In genomic region chr3:31209001-31209400, GRCm38 (mm10) we compare ENCODE assay signal across 9 mouse cellular contexts. TPM values are rescaled to one million over a fixed set of nuclear protein-coding genes. Genes with fewer than 3 reads are reported as not detected.
DNase-seq lines count a peak whose midpoint lies in the region; ATAC-seq and TF ChIP-seq lines count a peak whose summit lies in the region.
"Had no signal": no experiment of that assay in that cellular context is flagged by ENCODE, and none has a peak within 500 bp of the region (broad histone marks: within the 10 kb centered on the region; RNA-seq: fewer than 3 reads in every experiment).

No protein-coding gene starts in this region.

- peak overlapping the region; percentile 51 for H3K9ac ChIP-seq in embryonic facial prominence, embryonic 13.5 days
- peak overlapping the region; percentile 41; the same call in 1 of the 2 replicates for H3K9ac ChIP-seq in hindbrain, embryonic 14.5 days

- no peaks in the 10 kb centered on the region for H3K36me3 ChIP-seq in embryonic facial prominence, embryonic 13.5 days
- H3K36me3 ChIP-seq in hindbrain, embryonic 14.5 days (replicated peaks; ENCODE audit: control insufficient read depth, insufficient read depth): no peaks in the 10 kb centered on the region

- H3K4me2 ChIP-seq in embryonic facial prominence, embryonic 13.5 days: peak overlapping the region; percentile 55
- H3K4me2 ChIP-seq in hindbrain, embryonic 14.5 days (replicated peaks): peak overlapping the region; percentile 40

- ATAC-seq in embryonic facial prominence, embryonic 13.5 days (ENCODE audit: insufficient number of reproducible peaks, insufficient read depth, low FRiP score, low TSS enrichment, low read depth): no peak
- ATAC-seq in hindbrain, embryonic 14.5 days (ENCODE audit: low FRiP score): 0 out of 2 replicates have a peak, but pooled peaks have one; percentile 25
- ATAC-seq in cerebellum, adult (ENCODE audit: insufficient number of reproducible peaks, low FRiP score, low TSS enrichment): no peak
- no peak for ATAC-seq in megakaryocyte-erythroid progenitor cell, adult 5-6 weeks (replicated peaks; ENCODE audit: low FRiP score, low TSS enrichment, poor library complexity, severe bottlenecking)

- peaks cover 43% of the 10 kb centered on the region for H3K4me1 ChIP-seq in embryonic facial prominence, embryonic 13.5 days
- 0 out of 2 replicates have a peak, but pooled peaks cover 3% of the 10 kb centered on the region for H3K4me1 ChIP-seq in hindbrain, embryonic 14.5 days (replicated peaks; ENCODE audit: control insufficient read depth, insufficient read depth, low read length)

- peak overlapping the region; percentile 84 for H3K27ac ChIP-seq in layer of hippocampus, adult 2 months
- H3K27ac ChIP-seq in embryonic facial prominence, embryonic 13.5 days: peak overlapping the region; percentile 81
- H3K27ac ChIP-seq in hindbrain, embryonic 14.5 days: no peak overlapping the region

- peak; percentile 40 to 41 for DNase-seq in layer of hippocampus, adult 2 months (ENCODE audit: low spot score in 2 of 2)
- no peak for DNase-seq in layer of hippocampus, adult 9-10 months (ENCODE audit: low spot score)
- no peak for DNase-seq in hindbrain, embryonic 14.5 days (ENCODE audit: low spot score)
- peak; percentile 49 for DNase-seq in neural tube, embryonic 10.5 days (ENCODE audit: extremely low spot score, low spot score)
- DNase-seq in cerebellum, adult 11 months: no peak

- no peak overlapping the region for H3K4me3 ChIP-seq in layer of hippocampus, adult 2 months
- H3K4me3 ChIP-seq in embryonic facial prominence, embryonic 13.5 days: peak overlapping the region; percentile 22
- H3K4me3 ChIP-seq in hindbrain, embryonic 14.5 days (replicated peaks; ENCODE audit: low read length): no peak overlapping the region

- WGBS in embryonic facial prominence, embryonic 13.5 days: 3% methylated on average over 19 of the region's 19 CpGs
- WGBS in hindbrain, embryonic 14.5 days: 8% methylated on average over 19 of the region's 19 CpGs

- no peaks in the 10 kb centered on the region for H3K9me3 ChIP-seq in embryonic facial prominence, embryonic 13.5 days
- no peaks in the 10 kb centered on the region for H3K9me3 ChIP-seq in hindbrain, embryonic 14.5 days (ENCODE audit: control insufficient read depth, low read length)

- no peaks in the 10 kb centered on the region for H3K27me3 ChIP-seq in embryonic facial prominence, embryonic 13.5 days
- H3K27me3 ChIP-seq in hindbrain, embryonic 14.5 days (ENCODE audit: control insufficient read depth, insufficient read depth, low read length): no peaks in the 10 kb centered on the region

- no peak for TF ChIP-seq CTCF in layer of hippocampus, adult 2 months (conservative IDR thresholded peaks at IDR 0.05)

RNA-seq across cellular contexts. Expression of gene Cldn11, which starts 59.3 kb away (rescaled TPM):
- 100 to 1,000 TPM; 111 to 113 TPM for total RNA-seq in layer of hippocampus, adult 2 months (2021)
- polyA plus RNA-seq in embryonic facial prominence, embryonic 13.5 days (2015; fragmentation: Nextera tagmentation; extraction: Ambion mirVana): 18.1 and 23.7 TPM in 2 replicates
- polyA plus RNA-seq in hindbrain, embryonic 14.5 days (2014; fragmentation: Nextera tagmentation; extraction: Ambion mirVana): 40.3 and 44.9 TPM in 2 replicates
- not detected in 2 replicates for total RNA-seq in megakaryocyte-erythroid progenitor cell, adult 5-6 weeks (2014; fragmentation: Nextera tagmentation)
- total RNA-seq in megakaryocyte-erythroid progenitor cell, adult 5-6 weeks (2017): not detected in 2 replicates
- total RNA-seq: common myeloid progenitor, adult 5-6 weeks had no signal

Comparison
In these comparisons a context has a peak if more than half of its experiments do, and no peak if none do; other contexts are left out.
1. DNase-seq: peak in layer of hippocampus, adult 2 months (2 of 2) and neural tube, embryonic 10.5 days (single experiment); none in layer of hippocampus, adult 9-10 months (single experiment), hindbrain, embryonic 14.5 days (single experiment) and cerebellum, adult 11 months (single experiment).
2. RNA of gene Cldn11, which starts 59.3 kb away (total RNA-seq): 111 to 113 TPM in layer of hippocampus, adult 2 months; not detected in megakaryocyte-erythroid progenitor cell, adult 5-6 weeks; every median in the first group is over 100 times any median in the second.